Mouse (Mus musculus) cerebellum, adult 2 months (tissue): ENCODE results near the gene Aven. TPM values are rescaled to one million over a fixed set of nuclear protein-coding genes. Genes with fewer than 3 reads are reported as not detected.
A peak's percentile ranks its signal among the peaks of the same experiment; 100 is the strongest.

Experiments used
- DNase-seq, 2 experiments: peaks; one replicate each; pipeline ENCODE4 v3.0.0; 2021
- H3K27ac ChIP-seq: fragments of 200-500 bp; 2 replicates; pipeline ENCODE4 v1.5.1; 2012; ENCODE audit warnings: low read length, control low read depth, inconsistent platforms; ENCODE audit not compliant: insufficient read depth
- H3K27me3 ChIP-seq: fragments of 200-500 bp; 2 replicates; pipeline ENCODE4 v1.6.1; 2012; ENCODE audit warnings: inconsistent platforms, mild to moderate bottlenecking, low read length, moderate library complexity; ENCODE audit not compliant: control insufficient read depth, insufficient read depth
- H3K4me1 ChIP-seq: fragments of 200-500 bp; 2 replicates; pipeline ENCODE4 v1.6.1; 2011; ENCODE audit warnings: low read length; ENCODE audit not compliant: control insufficient read depth, insufficient read depth
- H3K4me3 ChIP-seq: fragments of 200-500 bp; replicated peaks from 2 replicates; pipeline ENCODE3; 2011; ENCODE audit warnings: mild to moderate bottlenecking, low read depth, low read length, control low read depth; ENCODE audit not compliant: insufficient read depth
- CTCF ChIP-seq: fragments of 200-500 bp; IDR thresholded peaks from 2 replicates; pipeline ENCODE4 v1.5.1; 2011; ENCODE audit warnings: low read depth, mild to moderate bottlenecking, control low read depth, low read length, moderate library complexity, borderline replicate concordance; ENCODE audit not compliant: insufficient read depth
- POLR2A ChIP-seq: fragments of 200-500 bp; IDR thresholded peaks from 2 replicates; pipeline ENCODE4 v1.6.1; 2011; ENCODE audit warnings: low read length, control low read depth, borderline replicate concordance; ENCODE audit not compliant: insufficient read depth
- WGBS: fragments of 180-500 bp; shearing (Covaris S2); methylation state at CpG from one replicate; pipeline ENCODE4 v1.1.7; 2018; 5-methylcytosine and 5-hydroxymethylcytosine counted together
- polyA plus RNA-seq: library from polyadenylated mRNA; depleted of rRNA; stranded (reverse); fragments of >200 nt; gene quantifications from 2 replicates; pipeline ENCODE4 v1.2.3, GENCODE M21; 2012

Aven gene
- polyA plus RNA-seq, 1 experiment: 19.1 TPM

GRCm38 (mm10) chr2:112493539-112494260, 936 bp downstream of the Aven start:
- H3K27me3 ChIP-seq: no peaks in the 10 kb centered on the region
- H3K4me3 ChIP-seq: peak overlapping the region; percentile 57
- WGBS: 44% methylated on average over 11 of the region's 11 CpGs
- TF ChIP-seq CTCF (no peak), POLR2A (no peak)
- DNase-seq: no peak
- peak overlapping the region; percentile 73 for H3K27ac ChIP-seq
- H3K4me1 ChIP-seq: no peaks in the 10 kb centered on the region; the same call in 1 of the 2 replicates

DNA sequence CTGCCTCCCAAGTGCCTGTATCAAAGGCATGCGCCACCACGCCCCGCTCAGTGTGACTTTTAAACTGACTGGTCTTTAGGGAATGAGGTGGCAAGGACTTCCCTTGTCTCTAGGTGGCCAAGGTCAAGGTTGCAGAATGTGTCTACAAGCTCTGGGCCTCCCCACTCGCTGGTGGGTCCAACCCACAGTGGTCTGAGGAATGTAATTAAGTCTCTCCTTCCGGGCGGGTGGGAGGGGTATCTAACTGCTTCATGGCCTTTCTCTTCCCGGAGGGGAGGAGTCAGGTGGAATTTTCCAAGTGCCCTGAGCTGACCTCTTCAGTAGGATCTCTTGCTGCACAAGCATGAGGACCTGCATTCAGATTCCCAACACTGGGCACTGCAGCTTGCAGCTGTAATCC, 5.1 kb downstream of the Aven start:
- Histone ChIP-seq H3K27ac (no peak overlapping the region), H3K27me3 (no peaks in the 10 kb centered on the region), H3K4me1 (no peaks in the 10 kb centered on the region; the same call in 1 of the 2 replicates), H3K4me3 (no peak overlapping the region)
- WGBS: 80% methylated on average over 7 of the region's 7 CpGs
- TF ChIP-seq CTCF (no peak), POLR2A (no peak)
- DNase-seq: no peak

DNA sequence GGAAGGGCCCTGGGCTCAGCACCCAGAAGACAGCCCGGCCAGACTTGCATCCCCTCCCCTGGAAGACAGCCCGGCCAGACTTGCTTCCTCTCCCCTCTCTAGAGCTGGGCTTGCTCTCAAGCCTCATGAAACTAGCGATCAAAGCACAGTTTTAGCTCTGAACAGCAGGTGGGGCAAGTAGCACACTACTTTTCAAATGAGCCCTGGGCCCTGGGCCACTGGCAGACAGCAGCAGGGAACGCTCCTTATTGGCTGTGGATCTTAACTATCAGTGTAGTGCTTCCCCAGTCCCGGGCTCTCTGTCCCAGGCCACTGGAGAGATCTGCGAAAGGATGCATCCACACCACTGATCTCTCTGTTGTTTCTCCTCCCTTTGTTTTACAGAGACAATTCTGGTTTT, 8.4 kb downstream of the Aven start:
- no peak for TF ChIP-seq POLR2A
- peak; percentile 56 for TF ChIP-seq CTCF
- Histone ChIP-seq H3K4me3 (no peak overlapping the region), H3K4me1 (no peaks in the 10 kb centered on the region), H3K27ac (no peak overlapping the region), H3K27me3 (no peaks in the 10 kb centered on the region)
- peak; percentile 41 to 47 for DNase-seq
- 9% methylated on average over 6 of the region's 6 CpGs for WGBS

- Histone ChIP-seq H3K4me3 (no peak overlapping the region), H3K27ac (no peak overlapping the region), H3K4me1 (no peaks in the 10 kb centered on the region), H3K27me3 (no peaks in the 10 kb centered on the region)
- DNase-seq: no peak
- TF ChIP-seq POLR2A: no peak
- TF ChIP-seq CTCF: no peak
- WGBS: 55% methylated on average over 6 of the region's 6 CpGs
Measured at GRCm38 (mm10) chr2:112503978-112504377, 11.2 kb downstream of the Aven start.

GRCm38 (mm10) chr2:112506841-112507435, 14.2 kb downstream of the Aven start:
- no peak overlapping the region for H3K4me3 ChIP-seq
- no peaks in the 10 kb centered on the region for H3K27me3 ChIP-seq
- no peak for TF ChIP-seq POLR2A
- no peak for TF ChIP-seq CTCF
- 74% methylated on average over 5 of the region's 5 CpGs for WGBS
- DNase-seq: no peak
- H3K27ac ChIP-seq: no peak overlapping the region
- H3K4me1 ChIP-seq: no peaks in the 10 kb centered on the region

GRCm38 (mm10) chr2:112507444-112507843, 14.7 kb downstream of the Aven start:
- DNase-seq: no peak
- H3K4me3 ChIP-seq: no peak overlapping the region
- WGBS: 100% methylated on average over 1 of the region's 1 CpGs
- no peaks in the 10 kb centered on the region for H3K4me1 ChIP-seq
- no peak for TF ChIP-seq POLR2A
- TF ChIP-seq CTCF: no peak
- no peak overlapping the region for H3K27ac ChIP-seq
- no peaks in the 10 kb centered on the region for H3K27me3 ChIP-seq

DNA sequence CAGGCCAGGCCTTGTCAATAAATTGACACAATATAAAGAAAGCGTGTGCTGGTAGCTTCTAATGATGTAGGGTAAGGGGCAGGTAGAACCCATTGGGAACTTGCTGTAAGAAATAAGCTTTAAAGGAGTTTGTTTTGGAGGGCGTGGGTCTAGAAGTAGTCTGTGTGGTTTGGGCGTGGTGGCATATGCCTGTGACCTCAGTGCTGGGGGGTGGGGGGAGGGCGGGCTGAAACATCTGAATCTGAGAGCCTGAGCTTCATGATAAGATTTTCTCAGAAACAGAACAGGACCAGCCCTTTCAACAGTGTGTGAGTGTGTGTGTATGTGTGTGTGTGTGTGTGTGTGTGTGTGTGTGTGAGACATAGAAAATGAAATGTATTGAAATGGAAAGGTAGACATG, 17.4 kb downstream of the Aven start:
- Histone ChIP-seq H3K27me3 (no peaks in the 10 kb centered on the region), H3K4me1 (no peaks in the 10 kb centered on the region), H3K4me3 (no peak overlapping the region), H3K27ac (no peak overlapping the region)
- DNase-seq: no peak
- no peak for TF ChIP-seq POLR2A
- no peak for TF ChIP-seq CTCF
- 95% methylated on average over 4 of the region's 4 CpGs for WGBS

DNA sequence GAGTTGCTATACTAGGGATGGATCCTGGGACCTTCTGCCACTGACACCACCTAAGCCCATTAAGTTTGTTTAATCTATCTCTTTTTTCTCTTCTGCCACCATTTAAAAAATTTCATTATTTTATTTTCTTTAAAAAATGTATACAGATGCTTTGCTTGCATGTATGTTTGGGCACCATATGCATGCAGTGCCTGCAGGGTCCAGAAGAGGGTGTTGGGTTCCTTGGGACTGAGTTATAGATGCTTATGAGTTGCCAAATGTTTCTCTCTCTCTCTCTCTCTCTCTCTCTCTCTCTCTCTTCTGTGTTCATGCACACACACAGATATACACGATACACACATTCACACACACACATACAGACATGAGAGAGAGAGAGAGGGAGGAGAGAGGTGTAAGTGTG, 20.3 kb downstream of the Aven start:
- Histone ChIP-seq H3K4me1 (no peaks in the 10 kb centered on the region), H3K27ac (no peak overlapping the region), H3K27me3 (no peaks in the 10 kb centered on the region), H3K4me3 (no peak overlapping the region)
- TF ChIP-seq CTCF (no peak), POLR2A (no peak)
- no peak for DNase-seq
- 80% methylated on average over 1 of the region's 1 CpGs for WGBS
